Mouse (Mus musculus): ENCODE results near the gene Asic2. TPM values are rescaled to one million over a fixed set of nuclear protein-coding genes. Genes with fewer than 3 reads are reported as not detected.

The Asic2 gene
- total RNA-seq (2021), result not detected

DNA sequence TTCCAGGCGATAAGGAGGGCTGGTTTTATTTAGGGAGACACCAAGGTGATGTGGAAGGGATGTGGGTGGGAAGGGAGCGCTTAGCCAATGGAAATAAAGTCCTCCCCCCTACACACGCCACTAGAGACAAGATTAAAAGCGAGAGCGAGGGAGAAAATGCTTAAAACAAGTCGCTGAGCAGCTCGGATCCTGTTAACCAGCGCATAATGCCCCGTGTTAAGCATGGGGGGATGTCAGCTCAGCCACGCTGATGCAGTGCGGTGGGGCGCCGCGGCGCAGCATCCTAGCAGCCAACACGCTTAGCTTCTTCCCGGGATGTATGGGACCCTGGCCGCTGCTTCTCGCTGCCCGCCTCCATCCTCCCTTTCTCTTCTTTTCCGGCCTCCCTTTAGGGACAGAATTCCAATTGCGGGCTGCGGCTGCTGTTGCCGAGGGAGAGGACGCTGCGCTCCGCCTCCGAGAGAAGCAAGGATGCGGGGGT lies at the start of gene Asic2:
Asic2 (minus strand) TSS at position 57 of the 481 bp plus-strand sequence.
- intact Hi-C loops (cut with DNase I), result no loop called here

DNA sequence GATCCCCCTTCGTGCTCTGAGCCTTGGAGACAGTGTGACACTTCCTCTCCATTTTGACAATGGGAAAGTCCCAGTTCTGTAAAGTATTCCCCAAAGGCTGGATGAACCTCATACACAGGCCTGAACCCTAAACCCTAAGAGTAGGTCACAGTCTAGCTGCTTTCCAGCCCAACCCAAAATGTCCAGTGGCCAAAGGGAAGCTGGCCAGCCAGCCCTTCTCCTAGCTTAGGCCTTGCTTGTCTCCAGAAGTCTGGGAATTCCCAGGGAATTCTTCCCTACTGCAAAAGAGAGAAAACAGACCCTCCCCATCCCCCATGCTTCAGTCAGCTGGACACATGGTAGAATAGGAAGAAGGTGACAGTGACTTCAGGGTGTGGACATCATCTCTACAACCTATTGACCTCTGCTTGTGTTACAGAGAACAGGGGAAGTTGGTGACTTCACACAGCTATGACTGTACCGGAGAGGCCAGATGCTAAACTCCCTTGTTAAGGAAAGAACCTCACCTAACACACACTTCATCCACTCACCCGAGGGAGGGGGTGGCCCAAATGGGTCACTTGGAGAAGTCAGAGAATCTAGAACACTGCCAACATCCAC lies 48.0 kb upstream of the Asic2 start:
- intact Hi-C loops (cut with DNase I), result no loop called here
- peak; percentile 57 to 59 for DNase-seq

More for the DNA sequence above, at the start of gene Asic2:
- no peak for DNase-seq

DNA sequence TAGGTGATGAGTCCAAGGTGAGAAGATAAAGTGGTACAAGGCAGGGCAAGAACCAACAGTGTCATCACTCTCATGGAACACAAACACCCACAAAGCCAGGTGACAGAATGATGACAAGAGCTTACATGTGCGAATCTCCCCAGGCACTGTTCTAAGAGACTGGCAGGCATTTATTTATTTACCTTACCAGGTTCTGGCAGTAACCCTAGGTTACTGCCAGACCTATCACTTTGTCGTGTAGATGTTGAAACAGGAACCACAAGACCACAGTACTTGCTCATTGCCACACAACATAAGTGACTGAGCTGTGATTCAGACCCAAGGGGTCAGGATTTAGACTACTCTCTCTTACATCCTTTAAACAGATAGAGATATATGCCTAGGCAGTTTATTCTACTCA lies 46.8 kb upstream of the Asic2 start:
- no peak for DNase-seq
- intact Hi-C loops (cut with DNase I), result no loop called here

DNA sequence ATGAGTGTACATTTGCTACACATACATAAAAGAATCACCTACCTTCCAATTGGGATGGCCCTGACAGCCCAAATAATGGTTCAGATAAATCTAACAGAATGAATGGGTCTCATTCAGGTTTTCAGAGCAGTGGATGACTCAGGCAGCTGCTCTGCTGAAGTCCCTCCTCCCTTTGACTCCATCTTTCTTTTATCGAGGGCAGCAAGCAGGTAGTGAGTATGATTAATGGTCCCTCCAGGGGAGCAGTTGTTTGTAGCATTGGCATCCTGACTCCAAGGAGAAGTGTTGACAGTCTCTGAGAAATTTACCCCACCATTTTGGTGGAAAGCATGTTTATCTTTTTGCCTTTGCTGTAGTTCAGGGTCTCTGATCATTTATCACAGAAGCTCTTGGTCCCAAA lies 45.5 kb upstream of the Asic2 start:
- no peak for DNase-seq
- intact Hi-C loops (cut with DNase I), result no loop called here

DNA sequence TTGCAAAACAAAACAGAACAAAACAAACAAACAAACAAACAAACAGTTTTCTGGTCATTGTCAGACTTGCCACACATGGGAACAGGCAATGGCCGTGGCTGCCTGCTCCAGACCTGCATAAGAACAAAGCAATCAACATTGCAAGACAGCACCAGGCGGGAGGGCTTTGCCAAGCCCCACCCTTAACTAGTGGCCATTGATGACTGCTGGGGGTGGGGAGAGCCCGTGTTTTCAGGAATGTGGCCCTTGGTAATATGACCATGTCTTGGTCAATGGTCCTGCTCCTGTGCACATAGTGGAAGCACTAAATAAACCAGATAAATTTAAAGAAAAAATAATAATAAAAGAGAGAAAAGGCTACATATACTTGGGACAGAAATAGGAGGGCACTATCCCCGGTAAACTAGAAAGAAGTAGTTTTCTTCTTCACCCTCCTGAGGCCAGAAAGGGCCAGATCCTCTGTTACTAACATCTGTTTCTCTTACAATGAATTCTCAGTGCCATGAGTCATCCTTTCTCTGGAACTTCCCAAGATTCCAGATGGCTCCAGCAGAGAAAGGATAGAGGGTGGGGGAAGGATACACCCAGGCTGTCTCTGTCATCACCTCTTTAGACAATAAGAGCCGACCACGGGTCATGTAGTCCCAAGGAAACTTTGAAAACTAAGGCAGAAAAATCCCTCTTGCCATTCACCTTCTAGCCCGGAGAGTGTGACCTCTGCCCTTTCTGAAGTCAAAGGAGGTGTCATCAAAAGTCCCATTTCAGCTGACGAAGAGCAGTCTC lies 43.3 kb upstream of the Asic2 start:
- peak; percentile 54 to 62 for DNase-seq
- intact Hi-C loops (cut with DNase I), result no loop called here

DNA sequence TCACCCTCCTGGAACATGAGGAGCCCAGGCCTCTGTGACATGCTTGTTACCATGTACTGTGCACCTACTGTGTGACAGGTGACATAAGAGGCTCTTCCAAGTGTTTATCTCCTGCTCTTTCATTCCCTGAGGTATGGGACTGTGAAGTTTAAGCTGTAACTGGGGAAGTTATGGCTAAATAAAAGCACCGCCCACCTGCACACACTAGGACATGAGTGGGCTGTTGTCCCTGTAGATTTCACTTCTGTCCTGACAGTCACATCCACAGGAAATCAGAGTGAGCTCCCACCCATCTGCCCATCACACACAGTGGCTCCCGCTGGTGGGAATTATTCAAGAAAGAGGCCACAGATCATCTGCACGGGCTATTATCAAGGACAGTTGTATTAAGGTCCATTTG lies 41.9 kb upstream of the Asic2 start:
- intact Hi-C loops (cut with DNase I), result no loop called here
- no peak for DNase-seq

DNA sequence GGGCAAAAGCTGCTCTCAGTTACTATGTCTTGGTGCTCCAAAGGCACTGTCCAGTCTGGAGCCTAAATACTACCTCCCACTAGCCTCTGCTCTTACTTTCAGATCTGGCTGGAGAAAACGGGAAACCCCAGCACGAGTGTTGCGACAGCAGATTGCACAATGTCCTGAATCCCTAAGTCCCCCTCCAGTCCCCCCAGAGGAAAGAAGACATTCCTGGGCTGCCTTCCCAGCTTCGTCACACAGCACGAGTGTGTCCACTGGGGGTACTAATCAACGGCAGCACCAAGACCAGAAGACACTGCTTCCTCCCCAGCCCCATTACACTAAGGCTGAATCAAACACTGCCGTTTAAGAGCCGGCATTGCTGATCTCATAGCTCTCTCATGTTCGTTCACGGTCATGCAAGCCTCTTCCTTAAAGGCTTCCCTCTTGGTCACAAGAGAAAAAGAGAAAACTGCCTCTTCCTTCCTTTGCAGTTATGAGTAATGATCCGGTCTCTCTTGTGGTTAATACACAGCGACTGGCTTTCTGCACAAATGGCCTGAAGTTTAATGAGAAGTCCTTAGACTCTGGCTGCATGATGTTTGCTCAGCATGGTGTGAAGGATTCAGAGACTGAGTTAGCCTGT lies 38.7 kb upstream of the Asic2 start:
- intact Hi-C loops (cut with DNase I), result no loop called here

DNA sequence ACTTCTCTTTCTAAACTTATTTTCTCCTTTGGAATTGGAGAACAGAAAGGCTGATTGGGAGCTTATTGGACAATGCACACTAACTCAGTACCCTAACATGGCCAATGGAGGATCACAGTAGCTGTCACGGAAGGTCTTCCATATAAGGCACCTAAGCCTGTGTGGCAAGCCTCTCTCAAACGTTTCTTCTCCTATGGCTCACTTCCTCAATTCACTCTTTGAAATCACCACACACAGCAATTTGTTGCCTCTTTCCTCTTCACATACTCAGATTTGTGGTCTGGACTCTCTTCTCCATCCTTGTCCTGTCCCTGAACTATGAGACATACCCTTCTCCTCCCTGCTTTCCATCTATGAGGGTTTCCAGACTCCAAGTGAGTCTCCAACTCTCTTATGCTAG lies 36.6 kb upstream of the Asic2 start:
- DNase-seq, result no peak
- intact Hi-C loops (cut with DNase I), result no loop called here

More for the DNA sequence above, 38.7 kb upstream of the Asic2 start:
- peak; percentile 78 to 79 for DNase-seq

DNA sequence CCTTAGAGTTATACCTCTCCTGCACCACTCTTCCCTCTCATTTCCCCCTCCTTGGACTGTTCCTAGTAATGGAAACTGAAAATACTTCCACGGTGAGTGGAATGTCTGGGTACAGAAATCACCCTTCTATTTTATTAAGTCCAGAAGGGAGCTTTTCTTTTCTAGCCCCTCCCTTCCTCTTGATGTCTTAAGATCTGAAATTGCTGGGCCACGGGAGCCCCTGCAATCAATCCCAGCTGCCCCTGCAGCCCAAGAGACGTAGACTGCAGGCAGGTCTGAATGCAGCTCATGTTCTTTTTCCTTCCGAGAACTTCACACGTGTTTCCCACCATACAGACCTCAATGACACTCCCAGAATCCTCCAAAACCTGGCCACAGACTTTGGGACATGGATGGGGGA lies 32.3 kb upstream of the Asic2 start:
- no peak for DNase-seq
- intact Hi-C loops (cut with DNase I), result no loop called here

DNA sequence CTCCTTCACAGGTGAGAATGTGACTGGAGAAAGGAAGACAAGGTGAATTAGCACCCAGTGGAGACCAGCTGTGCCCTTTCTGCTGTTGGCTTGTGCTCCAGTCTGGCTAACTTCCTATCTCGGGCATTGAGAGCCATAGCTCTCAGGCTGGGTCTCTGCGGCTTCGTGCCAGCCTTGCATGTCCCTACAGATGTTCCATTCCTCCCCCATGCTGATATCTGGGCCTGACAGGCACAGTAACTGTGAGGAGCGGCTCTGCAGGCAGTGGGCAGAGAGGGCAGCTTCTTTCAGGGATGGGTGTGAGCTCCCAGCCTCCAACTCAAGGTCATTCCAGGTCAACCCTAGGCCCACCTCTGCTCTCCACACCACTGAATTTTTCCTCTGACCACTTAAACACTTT lies 31.2 kb upstream of the Asic2 start:
- intact Hi-C loops (cut with DNase I), result loop anchor here (5.0 to 10.0 kb wide), 2 partner anchors 43 to 895 kb away; partner anchors contain the start of genes Fndc8 and Rad51d
- no peak for DNase-seq

DNA sequence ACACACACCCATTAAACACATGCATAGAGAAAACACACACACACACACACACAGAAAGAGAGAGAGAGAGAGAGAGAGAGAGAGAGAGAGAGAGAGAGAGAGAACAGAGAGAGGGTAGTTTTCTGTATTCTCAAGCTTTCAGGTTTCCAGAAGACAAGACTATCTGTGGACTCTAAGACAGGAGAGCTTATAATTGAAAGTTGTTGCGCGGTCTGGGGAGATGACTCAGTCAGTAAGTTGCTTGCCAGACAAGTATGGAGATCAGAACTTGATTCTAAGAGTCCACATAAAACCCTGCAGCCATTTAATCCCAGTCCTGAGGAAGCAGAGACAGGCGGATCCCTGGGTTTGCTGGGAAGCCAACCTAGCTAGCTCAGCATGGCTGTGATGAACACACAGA lies 30.4 kb upstream of the Asic2 start:
- intact Hi-C loops (cut with DNase I), result loop anchor here (5.0 to 10.0 kb wide), 2 partner anchors 44 to 896 kb away; partner anchors contain the start of genes Fndc8 and Rad51d
- no peak for DNase-seq

DNA sequence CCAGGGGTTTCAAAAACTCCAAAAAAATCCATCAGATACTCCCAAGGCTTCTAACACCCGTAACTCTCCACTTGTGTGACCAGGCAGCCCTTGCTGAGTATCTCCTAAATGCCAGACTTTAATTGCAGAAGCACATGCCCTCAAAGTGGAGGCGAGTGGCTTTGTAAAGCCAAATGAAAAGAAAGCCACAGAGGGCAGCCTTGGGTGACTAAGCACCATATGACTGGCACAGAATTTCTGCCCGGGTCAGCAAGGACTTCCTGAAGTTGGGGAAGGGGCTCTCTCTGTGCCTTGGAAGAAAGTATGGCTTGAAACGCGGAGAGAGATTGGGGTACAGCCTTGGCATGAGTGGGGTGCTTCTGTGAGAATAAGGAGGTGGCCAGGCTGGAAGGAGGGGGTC lies 28.8 kb upstream of the Asic2 start:
- intact Hi-C loops (cut with DNase I), result loop anchor here (5.0 to 10.0 kb wide), 2 partner anchors 45 to 898 kb away; partner anchors contain the start of genes Fndc8 and Rad51d
- no peak for DNase-seq

DNA sequence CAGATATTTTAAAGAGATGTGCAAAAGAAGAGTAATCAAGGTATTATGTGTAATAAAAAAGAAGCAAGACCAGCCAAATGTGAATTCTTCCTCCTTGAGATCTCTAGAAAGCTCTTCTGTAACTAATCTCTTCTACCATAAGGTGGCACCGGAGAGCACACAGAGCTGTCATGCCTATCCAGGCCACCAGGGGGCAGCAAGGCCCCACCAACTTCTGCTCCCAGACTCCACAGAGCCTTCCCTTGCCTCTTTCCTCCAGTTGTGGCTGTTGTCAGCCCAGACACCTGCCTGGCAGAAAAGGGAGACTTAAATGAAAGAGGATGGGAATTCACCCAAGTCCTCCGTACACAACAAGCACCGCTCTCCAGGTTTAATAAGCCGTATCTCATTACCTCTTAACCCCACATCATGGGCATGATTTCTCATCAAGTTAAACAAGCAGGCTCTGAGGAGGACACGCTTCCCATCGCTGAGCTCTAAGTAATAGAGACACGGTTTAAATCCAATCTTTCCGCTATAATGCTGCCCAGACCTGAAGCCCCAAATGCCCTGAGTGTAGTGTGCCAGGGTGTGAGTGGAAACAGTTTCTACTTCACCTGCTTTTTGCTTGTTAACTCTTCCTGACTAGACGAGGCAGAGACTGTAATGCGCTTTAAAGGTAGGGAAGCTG lies 28.1 kb upstream of the Asic2 start:
- intact Hi-C loops (cut with DNase I), result loop anchor here (1.0 to 10.0 kb wide), 3 partner anchors 46 to 898 kb away; partner anchors contain the start of genes Fndc8 and Rad51d
- DNase-seq, result peak; percentile 76 to 85

DNA sequence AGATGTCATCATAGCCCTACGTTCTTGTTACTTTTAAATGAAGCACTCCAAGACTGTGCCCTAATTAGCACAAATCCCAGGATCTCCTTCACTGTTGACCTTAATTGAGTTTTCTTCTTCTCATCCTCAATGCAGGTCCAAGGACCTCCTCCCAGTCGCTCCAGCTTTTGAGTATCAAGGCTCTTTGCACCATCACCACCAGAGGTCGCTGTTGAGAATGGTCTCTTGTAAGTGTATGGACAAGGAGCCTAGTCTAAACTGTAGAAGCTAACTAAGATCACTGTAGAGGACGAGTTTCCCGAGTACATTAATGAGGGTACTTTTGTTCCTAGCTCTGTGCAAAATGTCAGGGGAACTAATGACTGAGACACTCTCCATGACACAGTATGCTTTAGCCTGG lies 14.9 kb upstream of the Asic2 start:
- intact Hi-C loops (cut with DNase I), result no loop called here
- peak; percentile 56 to 73 for DNase-seq

DNA sequence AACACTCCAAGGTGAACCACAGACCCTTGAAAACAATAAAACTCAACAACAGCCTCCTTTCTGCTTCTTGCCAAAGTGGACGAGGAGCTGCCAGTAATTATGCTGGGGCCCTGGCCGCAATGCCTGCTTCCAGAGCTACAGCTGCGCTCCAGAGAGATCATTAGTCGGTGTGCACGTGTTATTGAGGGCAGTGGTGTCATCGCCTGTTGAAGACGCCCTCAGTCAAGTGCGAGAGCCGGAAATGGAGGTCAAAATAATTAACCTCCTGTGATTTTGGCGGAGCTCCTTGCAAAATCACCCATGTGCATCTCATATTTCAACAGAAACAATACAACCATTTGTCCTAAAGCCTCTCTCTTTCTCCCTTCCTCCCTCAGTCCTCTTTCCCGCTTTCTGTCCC lies 13.9 kb upstream of the Asic2 start:
- intact Hi-C loops (cut with DNase I), result no loop called here
- no peak for DNase-seq

DNA sequence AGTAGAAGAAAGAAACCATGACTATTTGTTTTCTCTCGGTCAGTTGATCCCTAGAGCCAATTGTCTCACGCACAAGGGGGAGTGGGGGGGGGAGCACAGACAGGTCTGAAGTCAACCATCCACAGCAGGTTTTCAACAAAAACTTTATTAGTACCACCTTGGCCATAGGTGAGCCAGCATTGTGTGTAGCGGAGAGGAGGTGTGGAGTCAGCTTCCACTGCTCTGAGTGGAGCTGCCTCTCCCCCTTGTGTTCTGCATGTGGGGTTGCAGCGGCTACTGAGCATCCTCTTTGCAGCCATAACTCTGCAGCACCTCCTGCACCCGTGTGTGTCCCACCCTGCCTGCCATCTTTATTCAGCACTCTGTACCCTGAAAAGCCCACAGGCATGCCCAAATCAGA lies 6.3 kb upstream of the Asic2 start:
- intact Hi-C loops (cut with DNase I), result loop anchor here (2.0 to 10.0 kb wide), 3 partner anchors 200 to 340 kb away; no protein-coding TSS in a partner anchor
- DNase-seq, result no peak

DNA sequence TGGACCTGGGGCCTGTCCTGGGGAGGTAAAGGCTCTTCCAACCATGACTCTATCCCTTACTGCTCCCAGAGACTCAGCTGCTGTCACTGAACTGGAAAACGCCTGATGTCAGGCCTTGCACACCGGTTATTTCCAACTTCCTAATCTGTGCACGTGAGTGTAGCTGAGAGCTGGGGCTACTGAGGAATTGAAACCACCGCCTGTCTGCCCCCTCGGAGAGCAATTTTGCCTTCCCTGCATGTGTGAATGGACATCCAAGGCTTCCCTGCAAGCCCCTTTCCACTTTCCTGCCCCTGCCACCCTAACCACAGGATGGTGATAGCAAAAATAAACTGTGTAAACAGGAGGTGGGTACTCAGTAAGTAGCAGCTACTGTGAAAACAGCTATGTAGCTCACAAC lies 5.4 kb upstream of the Asic2 start:
- intact Hi-C loops (cut with DNase I), result loop anchor here (2.0 to 10.0 kb wide), 3 partner anchors 199 to 339 kb away; no protein-coding TSS in a partner anchor
- no peak for DNase-seq

DNA sequence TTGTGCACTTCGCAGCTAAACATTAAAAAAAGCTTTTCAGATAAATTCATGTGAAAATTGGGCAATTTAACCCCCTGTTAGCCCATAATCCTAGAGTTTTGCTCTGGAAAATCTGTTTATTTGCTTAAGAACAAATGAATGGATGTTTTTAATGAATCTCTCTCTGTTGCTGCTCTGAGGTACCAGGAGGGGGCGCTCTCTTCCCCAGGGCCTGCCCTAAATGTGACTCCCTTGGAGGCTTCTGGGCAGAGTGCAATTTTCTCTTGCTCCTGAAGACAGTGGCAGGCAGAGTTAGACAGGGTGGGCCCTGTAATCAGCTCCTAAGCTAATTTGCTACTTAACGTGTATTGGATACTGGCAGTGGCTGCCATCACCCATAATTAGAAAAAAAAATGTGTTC lies 3.8 kb upstream of the Asic2 start:
- intact Hi-C loops (cut with DNase I), result loop anchor here (10.0 kb wide), 2 partner anchors 197 to 297 kb away; no protein-coding TSS in a partner anchor
- DNase-seq, result no peak

DNA sequence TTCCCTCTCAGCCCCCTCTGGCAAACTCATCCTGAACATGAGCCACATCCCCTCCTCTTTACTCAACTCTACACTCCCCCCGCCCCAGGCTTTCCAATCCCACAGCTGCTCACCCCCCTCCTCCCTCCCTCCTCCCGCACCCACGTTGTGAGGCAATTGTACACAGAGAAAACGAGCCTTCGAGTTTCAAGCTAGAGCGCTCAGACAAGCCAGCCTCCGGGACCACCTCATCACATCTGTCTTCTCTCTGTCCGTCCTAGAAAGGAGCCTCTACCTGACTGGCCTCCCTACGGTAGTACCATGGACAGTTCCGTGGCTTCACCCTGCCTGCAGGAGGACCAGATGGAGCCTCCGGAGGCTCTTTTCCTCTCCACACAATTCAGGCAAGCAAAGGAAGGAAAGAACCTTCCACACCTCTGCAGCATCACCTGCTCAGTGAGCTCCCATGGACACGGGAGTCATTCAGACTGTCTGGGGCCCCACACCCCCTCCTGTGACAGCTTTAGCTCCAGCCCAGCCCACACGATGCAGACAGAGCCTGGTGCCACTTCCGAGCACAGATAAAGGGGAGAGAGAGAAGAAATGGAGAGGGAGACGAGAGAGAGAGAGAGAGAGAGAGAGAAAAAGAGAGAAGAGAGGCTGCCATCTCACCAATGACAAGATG lies 1.5 kb downstream of the Asic2 start:
- peak; percentile 45 to 60 for DNase-seq
- intact Hi-C loops (cut with DNase I), result no loop called here
